7 mouse cellular contexts compared by ENCODE assay signal in the genomic region with DNA sequence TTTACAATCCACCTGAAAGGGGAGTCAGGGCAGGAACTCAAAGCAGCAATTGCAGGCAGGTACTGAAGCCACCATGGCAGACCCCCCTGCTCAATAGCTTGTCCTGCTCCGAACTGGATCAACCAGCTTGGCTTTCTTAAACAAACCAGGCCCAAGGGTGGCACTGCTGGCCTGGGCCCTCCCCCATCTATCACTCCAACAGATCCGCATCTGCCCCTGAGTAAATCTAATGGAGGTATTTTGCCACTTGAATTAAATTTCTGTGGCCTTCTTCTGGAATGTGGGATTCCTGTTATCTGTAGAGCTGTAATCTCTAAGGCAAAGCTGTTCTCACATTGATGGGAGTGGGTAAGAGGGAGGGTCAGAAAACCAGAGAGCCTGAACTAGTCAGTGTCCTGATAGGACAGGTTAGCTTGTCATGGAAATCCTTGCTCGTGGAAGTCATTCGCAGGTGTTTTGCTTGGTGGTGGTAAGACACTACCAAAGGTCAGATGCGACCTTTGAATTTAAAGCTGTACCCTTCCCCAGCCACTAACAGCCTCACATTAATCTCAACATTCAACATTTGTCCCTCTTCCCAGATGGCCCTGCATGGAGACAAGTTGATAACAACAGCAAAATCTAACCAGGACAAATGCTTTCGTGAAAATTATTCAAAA. TPM values are rescaled to one million over a fixed set of nuclear protein-coding genes. Genes with fewer than 3 reads are reported as not detected.
A peak's percentile ranks its signal among the peaks of the same experiment; 100 is the strongest.
DNase-seq lines count a peak whose midpoint lies in the region; ATAC-seq and TF ChIP-seq lines count a peak whose summit lies in the region.

No protein-coding gene starts in this region.

- no peaks in the 10 kb centered on the region for H3K27me3 ChIP-seq in embryonic facial prominence, embryonic 12.5 days
- H3K27me3 ChIP-seq in intestine, postnatal 0 days (replicated peaks; ENCODE audit: control insufficient read depth, insufficient read depth, low read length), result no peaks in the 10 kb centered on the region
- no peaks in the 10 kb centered on the region for H3K27me3 ChIP-seq in midbrain, embryonic 16.5 days (ENCODE audit: control insufficient read depth, insufficient read depth, low read depth, low read length)

- H3K27ac ChIP-seq in embryonic facial prominence, embryonic 12.5 days, result 0 out of 2 replicates have a peak overlapping the region, but pooled peaks have one; percentile 79
- H3K27ac ChIP-seq in intestine, postnatal 0 days (ENCODE audit: low read depth, low read length), result peak overlapping the region; percentile 79
- H3K27ac ChIP-seq in midbrain, embryonic 16.5 days (ENCODE audit: low read length), result no peak overlapping the region

- no peaks in the 10 kb centered on the region for H3K36me3 ChIP-seq in embryonic facial prominence, embryonic 12.5 days
- H3K36me3 ChIP-seq in intestine, postnatal 0 days (ENCODE audit: control insufficient read depth, insufficient read depth), result no peaks in the 10 kb centered on the region
- no peaks in the 10 kb centered on the region for H3K36me3 ChIP-seq in midbrain, embryonic 16.5 days (ENCODE audit: control insufficient read depth, insufficient read depth, low read length)

- WGBS in embryonic facial prominence, embryonic 12.5 days, result 27% methylated on average over 6 of the region's 6 CpGs
- 16% methylated on average over 6 of the region's 6 CpGs for WGBS in intestine, postnatal 0 days
- WGBS in midbrain, embryonic 16.5 days, result 24% methylated on average over 6 of the region's 6 CpGs

- H3K9ac ChIP-seq in embryonic facial prominence, embryonic 12.5 days, result peak overlapping the region; percentile 80
- H3K9ac ChIP-seq in intestine, postnatal 0 days (ENCODE audit: low read depth, low read length), result peak overlapping the region; percentile 79
- H3K9ac ChIP-seq in midbrain, embryonic 16.5 days (ENCODE audit: low read depth, low read length), result peak overlapping the region; percentile 76

- no peak for ATAC-seq in embryonic facial prominence, embryonic 12.5 days (ENCODE audit: insufficient number of reproducible peaks, insufficient read depth, low FRiP score, low TSS enrichment)
- ATAC-seq in intestine, postnatal 0 days, result no peak
- no peak for ATAC-seq in midbrain, embryonic 16.5 days
- ATAC-seq in inflammation-experienced regulatory T-cells, adult 6 months, result no peak

- peak overlapping the region; percentile 75 for H3K4me3 ChIP-seq in embryonic facial prominence, embryonic 12.5 days
- H3K4me3 ChIP-seq in intestine, postnatal 0 days (ENCODE audit: low read depth, low read length), result peak overlapping the region; percentile 90
- peak overlapping the region; percentile 63; the same call in 1 of the 2 replicates for H3K4me3 ChIP-seq in midbrain, embryonic 16.5 days (ENCODE audit: low read depth, low read length)

- peak; percentile 3 for DNase-seq in thymus, postnatal 0 days (ENCODE audit: low spot score)
- no peak for DNase-seq in thymus, adult 18-20 months
- DNase-seq in frontal cortex, postnatal 25 days (ENCODE audit: low spot score in 2 of 2), result no peak

- no peaks in the 10 kb centered on the region for H3K9me3 ChIP-seq in embryonic facial prominence, embryonic 12.5 days
- H3K9me3 ChIP-seq in intestine, postnatal 0 days (ENCODE audit: control insufficient read depth), result no peaks in the 10 kb centered on the region
- H3K9me3 ChIP-seq in midbrain, embryonic 16.5 days (replicated peaks; ENCODE audit: control insufficient read depth, low read length, poor library complexity, severe bottlenecking), result no peaks in the 10 kb centered on the region

- TF ChIP-seq CTCF in intestine, postnatal 0 days (IDR thresholded peaks at IDR 0.05; ENCODE audit: low read depth), result no peak

- peak overlapping the region; percentile 56 for H3K4me2 ChIP-seq in embryonic facial prominence, embryonic 12.5 days (replicated peaks)
- H3K4me2 ChIP-seq in intestine, postnatal 0 days (replicated peaks; ENCODE audit: low read depth), result peak overlapping the region; percentile 73
- peak overlapping the region; percentile 96 for H3K4me2 ChIP-seq in midbrain, embryonic 16.5 days (ENCODE audit: low read length)

- H3K4me1 ChIP-seq in embryonic facial prominence, embryonic 12.5 days, result peaks cover 6% of the 10 kb centered on the region
- peaks cover 5% of the 10 kb centered on the region; the same call in 1 of the 2 replicates for H3K4me1 ChIP-seq in intestine, postnatal 0 days (replicated peaks; ENCODE audit: control insufficient read depth, insufficient read depth, low read length)
- no peaks in the 10 kb centered on the region for H3K4me1 ChIP-seq in midbrain, embryonic 16.5 days (ENCODE audit: control insufficient read depth, insufficient read depth, low read length)

RNA-seq across cellular contexts. Expression of a gene that starts 0.5 kb away (rescaled TPM):
- polyA plus RNA-seq in thymus, postnatal 0 days (2015; fragmentation: Nextera tagmentation; extraction: Ambion mirVana), result 0.31 TPM in 1 of 2 replicates, not detected in the other
- 0.58 TPM in 1 of 2 replicates, not detected in the other for polyA plus RNA-seq in embryonic facial prominence, embryonic 12.5 days (2016; fragmentation: Nextera tagmentation; extraction: Ambion mirVana)
- 0.27 TPM in 1 of 2 replicates, not detected in the other for polyA plus RNA-seq in intestine, postnatal 0 days (2015; fragmentation: Nextera tagmentation; extraction: Ambion mirVana)
- not detected in 2 replicates for polyA plus RNA-seq in midbrain, embryonic 16.5 days (2015; fragmentation: Nextera tagmentation; extraction: Ambion mirVana)
- not detected for polyA plus RNA-seq in inflammation-experienced regulatory T-cells, adult 6 months (2017; shearing (Covaris generic))

RNA-seq across cellular contexts. Expression of a gene that starts 1.3 kb away (rescaled TPM):
- 27.5 and 28.9 TPM in 2 replicates for polyA plus RNA-seq in thymus, postnatal 0 days (2015; fragmentation: Nextera tagmentation; extraction: Ambion mirVana)
- 23.1 and 24.9 TPM in 2 replicates for polyA plus RNA-seq in embryonic facial prominence, embryonic 12.5 days (2016; fragmentation: Nextera tagmentation; extraction: Ambion mirVana)
- 10.1 TPM in 2 replicates for polyA plus RNA-seq in intestine, postnatal 0 days (2015; fragmentation: Nextera tagmentation; extraction: Ambion mirVana)
- 2.3 and 2.7 TPM in 2 replicates for polyA plus RNA-seq in midbrain, embryonic 16.5 days (2015; fragmentation: Nextera tagmentation; extraction: Ambion mirVana)
- polyA plus RNA-seq in inflammation-experienced regulatory T-cells, adult 6 months (2017; shearing (Covaris generic)), result 10 to 100 TPM; 51.5 to 73.4 (median 59.2) TPM
